Comparison of ENCODE assay signal across 7 mouse cellular contexts in the genomic region with DNA sequence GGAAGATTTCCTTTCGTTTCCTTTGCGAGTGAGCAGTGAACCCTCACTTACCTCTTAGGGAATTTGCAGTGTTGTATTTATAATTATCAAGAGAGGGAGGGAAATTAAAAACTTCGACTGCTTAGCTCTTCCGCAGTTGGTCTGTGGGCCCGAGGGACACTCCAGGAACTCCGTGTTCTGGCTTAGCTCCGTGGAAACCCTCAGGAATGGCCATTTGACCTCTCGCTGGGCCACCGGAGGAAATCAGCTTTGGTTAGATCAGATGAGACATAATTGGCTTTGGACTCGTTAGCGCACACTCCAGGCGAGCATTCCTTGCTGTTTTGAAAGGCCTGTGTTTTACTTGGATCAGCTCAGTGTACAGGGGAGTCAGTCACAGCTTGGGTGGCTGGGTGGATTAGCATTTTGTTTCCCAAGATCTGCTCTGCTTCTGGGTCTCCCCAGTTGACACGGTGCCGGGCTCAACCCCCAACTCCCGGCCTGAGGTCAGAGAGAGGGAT.
DNase-seq lines count a peak whose midpoint lies in the region; ATAC-seq and TF ChIP-seq lines count a peak whose summit lies in the region.

No protein-coding gene starts in this region.

- H3K36me3 ChIP-seq in forebrain, postnatal 0 days (ENCODE audit: insufficient read depth), result no peaks in the 10 kb centered on the region
- no peaks in the 10 kb centered on the region for H3K36me3 ChIP-seq in hindbrain, embryonic 11.5 days (ENCODE audit: control insufficient read depth, insufficient read depth, low read length)
- H3K36me3 ChIP-seq in limb, embryonic 10.5 days, result no peaks in the 10 kb centered on the region
- H3K36me3 ChIP-seq in midbrain, embryonic 16.5 days (ENCODE audit: control insufficient read depth, insufficient read depth, low read length), result no peaks in the 10 kb centered on the region

- POLR2A ChIA-PET in Patski (lab: Charles Lee), result no interaction called here

- WGBS in forebrain, postnatal 0 days, result 5% methylated on average over 15 of the region's 15 CpGs
- 45% methylated on average over 15 of the region's 15 CpGs for WGBS in hindbrain, embryonic 11.5 days
- 39% methylated on average over 15 of the region's 15 CpGs for WGBS in limb, embryonic 10.5 days
- WGBS in midbrain, embryonic 16.5 days, result 11% methylated on average over 15 of the region's 15 CpGs

- H3K27ac ChIP-seq in forebrain, postnatal 0 days (ENCODE audit: low read depth, low read length), result no peak overlapping the region
- H3K27ac ChIP-seq in hindbrain, embryonic 11.5 days (ENCODE audit: low read depth, low read length), result no peak overlapping the region
- peak overlapping the region; percentile 56 for H3K27ac ChIP-seq in limb, embryonic 10.5 days
- no peak overlapping the region for H3K27ac ChIP-seq in midbrain, embryonic 16.5 days (ENCODE audit: low read length)

- peaks cover 4% of the 10 kb centered on the region; the same call in 1 of the 2 replicates for H3K4me1 ChIP-seq in forebrain, postnatal 0 days (ENCODE audit: insufficient read depth)
- H3K4me1 ChIP-seq in hindbrain, embryonic 11.5 days (replicated peaks; ENCODE audit: control insufficient read depth, insufficient read depth, low read length), result 0 out of 2 replicates have a peak, but pooled peaks cover 3% of the 10 kb centered on the region
- H3K4me1 ChIP-seq in limb, embryonic 10.5 days, result peaks cover 15% of the 10 kb centered on the region
- H3K4me1 ChIP-seq in midbrain, embryonic 16.5 days (ENCODE audit: control insufficient read depth, insufficient read depth, low read length), result peaks cover 4% of the 10 kb centered on the region; the same call in 1 of the 2 replicates

- DNase-seq in CD4-positive helper T cell, adult 2 months (ENCODE audit: low read depth, low spot score), result peak; percentile 9
- peak; percentile 3 for DNase-seq in Patski (ENCODE audit: low read depth, low spot score)
- DNase-seq in forebrain, postnatal 0 days, result peak; percentile 11
- peak; percentile 31 for DNase-seq in hindbrain, embryonic 11.5 days (ENCODE audit: low spot score)
- DNase-seq in limb, embryonic 10.5 days (ENCODE audit: low spot score), result no peak
- no peak for DNase-seq in spleen, postnatal 4 days (ENCODE audit: low spot score in 2 of 2)

- CTCF ChIA-PET in Patski (lab: Charles Lee), result interaction anchor here (1.0 to 1.3 kb wide), 7 partner anchors 10 to 480 kb away, joined by 3 to 9 read pairs (median 4); no protein-coding TSS in a partner anchor

- peak; percentile 84 for ATAC-seq in Patski
- ATAC-seq in forebrain, postnatal 0 days, result peak; percentile 50
- peak; percentile 22; the same call in 1 of the 2 replicates for ATAC-seq in hindbrain, embryonic 11.5 days (ENCODE audit: low FRiP score)
- ATAC-seq in midbrain, embryonic 16.5 days, result peak; percentile 65

- peaks cover 13% of the 10 kb centered on the region for H3K27me3 ChIP-seq in Patski
- H3K27me3 ChIP-seq in forebrain, postnatal 0 days (ENCODE audit: insufficient read depth, low read length), result no peaks in the 10 kb centered on the region; the same call in 1 of the 2 replicates
- no peaks in the 10 kb centered on the region for H3K27me3 ChIP-seq in hindbrain, embryonic 11.5 days (ENCODE audit: control insufficient read depth, insufficient read depth, low read length)
- H3K27me3 ChIP-seq in limb, embryonic 10.5 days (ENCODE audit: low read depth, poor library complexity, severe bottlenecking), result peaks cover 5% of the 10 kb centered on the region; the same call in 1 of the 2 replicates
- H3K27me3 ChIP-seq in midbrain, embryonic 16.5 days (ENCODE audit: control insufficient read depth, insufficient read depth, low read depth, low read length), result no peaks in the 10 kb centered on the region

- H3K4me3 ChIP-seq in forebrain, postnatal 0 days (ENCODE audit: low read depth, low read length), result peak overlapping the region; percentile 34
- H3K4me3 ChIP-seq in hindbrain, embryonic 11.5 days (ENCODE audit: low read depth, low read length), result no peak overlapping the region
- H3K4me3 ChIP-seq in limb, embryonic 10.5 days, result peak overlapping the region; percentile 18; the same call in 1 of the 2 replicates
- H3K4me3 ChIP-seq in midbrain, embryonic 16.5 days (ENCODE audit: low read depth, low read length), result peak overlapping the region; percentile 30

- H3K9me3 ChIP-seq in forebrain, postnatal 0 days (ENCODE audit: low read length), result no peaks in the 10 kb centered on the region
- H3K9me3 ChIP-seq in hindbrain, embryonic 11.5 days (ENCODE audit: control insufficient read depth, low read length), result no peaks in the 10 kb centered on the region
- no peaks in the 10 kb centered on the region for H3K9me3 ChIP-seq in limb, embryonic 10.5 days (replicated peaks)
- no peaks in the 10 kb centered on the region for H3K9me3 ChIP-seq in midbrain, embryonic 16.5 days (replicated peaks; ENCODE audit: control insufficient read depth, low read length, poor library complexity, severe bottlenecking)

- peak overlapping the region; percentile 53 for H3K4me2 ChIP-seq in forebrain, postnatal 0 days (ENCODE audit: low read depth)
- peak overlapping the region; percentile 17; the same call in 1 of the 2 replicates for H3K4me2 ChIP-seq in hindbrain, embryonic 11.5 days (replicated peaks; ENCODE audit: low read depth, low read length)
- peak overlapping the region; percentile 54 for H3K4me2 ChIP-seq in midbrain, embryonic 16.5 days (ENCODE audit: low read length)

- H3K9ac ChIP-seq in forebrain, postnatal 0 days, result peak overlapping the region; percentile 14; the same call in 1 of the 2 replicates
- no peak overlapping the region for H3K9ac ChIP-seq in hindbrain, embryonic 11.5 days (ENCODE audit: low read depth, low read length)
- H3K9ac ChIP-seq in midbrain, embryonic 16.5 days (ENCODE audit: low read depth, low read length), result peak overlapping the region; percentile 33; the same call in 1 of the 2 replicates

- in situ Hi-C loops in Patski (cut with MboI; ENCODE audit: low pct_unique_long_range_greater_than_20kb), result loop anchor here (5.0 to 25.0 kb wide), 3 partner anchors 194 to 1979 kb away; no protein-coding TSS in a partner anchor

- TF ChIP-seq CTCF in Patski (IDR thresholded peaks at IDR 0.05), result no peak
- TF ChIP-seq CTCF in forebrain, postnatal 0 days (IDR thresholded peaks at IDR 0.05; ENCODE audit: low read depth), result no peak

Comparison
In these comparisons a context has a peak if more than half of its experiments do, and no peak if none do; other contexts are left out.
1. DNase-seq: peak in CD4-positive helper T cell, adult 2 months (single experiment), Patski (single experiment), forebrain, postnatal 0 days (single experiment) and hindbrain, embryonic 11.5 days (single experiment); none in limb, embryonic 10.5 days (single experiment) and spleen, postnatal 4 days (0 of 2).
2. ATAC-seq: peak in every context shown above with its lines; median percentile 84 in Patski; 65 in midbrain, embryonic 16.5 days; 50 in forebrain, postnatal 0 days; 22 in hindbrain, embryonic 11.5 days.
3. Peak in every context shown above with its lines, with median percentiles within 50 percentile points of each other: H3K4me2 ChIP-seq.